Mouse (Mus musculus) brain, embryonic 14.5 days (tissue): Measurements from ENCODE around the gene Tnnt1.

ENCODE experiments used
- CTCF ChIP-seq: fragments of 200-500 bp; IDR thresholded peaks from 2 replicates; pipeline ENCODE4 v1.5.1; 2012; ENCODE audit warnings: inconsistent platforms, mild to moderate bottlenecking, moderate library complexity, borderline replicate concordance; ENCODE audit not compliant: insufficient read depth, insufficient read length; ENCODE audit errors: extremely low read depth
- POLR2A ChIP-seq: fragments of 200-500 bp; IDR thresholded peaks from 2 replicates; pipeline ENCODE4 v1.6.1; 2012; ENCODE audit warnings: mild to moderate bottlenecking, inconsistent platforms, borderline replicate concordance; ENCODE audit not compliant: poor library complexity, insufficient read depth, insufficient read length, severe bottlenecking; ENCODE audit errors: extremely low read depth

- TF ChIP-seq CTCF: peak; percentile 96
- no peak for TF ChIP-seq POLR2A
These were observed 40.3 kb upstream of the Tnnt1 start for GRCm38 (mm10) chr7:4556256-4557166.
